Mouse (Mus musculus) thymus, postnatal 4 days (tissue): ENCODE results near the gene Xrra1.

Experiments used
- DNase-seq: peaks from one replicate; pipeline ENCODE4 v3.0.0; 2021

Xrra1 gene

GRCm38 (mm10) chr7:99858813-99859585, at the start of gene Xrra1:
Xrra1 (plus strand) TSS chr7:99859116.
- peak; percentile 93 for DNase-seq

DNA sequence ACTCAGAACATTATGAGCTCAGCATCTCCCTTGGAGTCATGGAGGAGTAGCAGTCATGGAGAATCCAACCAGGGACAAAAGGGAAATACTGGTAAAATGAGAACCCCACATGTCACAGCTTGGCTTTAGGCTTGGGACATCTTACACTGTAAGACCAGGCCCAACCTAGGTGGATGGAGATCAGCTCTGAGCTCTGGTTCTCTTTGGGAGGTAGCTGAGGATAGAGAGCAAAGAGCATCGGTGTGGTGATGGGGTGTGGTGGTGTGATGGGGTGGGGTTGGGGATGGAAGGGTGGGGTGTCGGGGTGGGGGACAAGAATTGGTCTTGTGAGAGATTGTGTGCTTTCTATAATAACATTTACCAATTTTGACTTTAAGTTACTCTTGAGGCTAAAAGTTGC, 48.1 kb upstream of the Xrra1 start:
- DNase-seq = no peak

- DNase-seq = no peak
Measured at GRCm38 (mm10) chr7:99811661-99812060, 47.3 kb upstream of the Xrra1 start.

- peak; percentile 84 for DNase-seq
Measured at GRCm38 (mm10) chr7:99813394-99813793, 45.5 kb upstream of the Xrra1 start.

- DNase-seq = peak; percentile 70
Measured at GRCm38 (mm10) chr7:99818181-99818725, 40.7 kb upstream of the Xrra1 start.

DNA sequence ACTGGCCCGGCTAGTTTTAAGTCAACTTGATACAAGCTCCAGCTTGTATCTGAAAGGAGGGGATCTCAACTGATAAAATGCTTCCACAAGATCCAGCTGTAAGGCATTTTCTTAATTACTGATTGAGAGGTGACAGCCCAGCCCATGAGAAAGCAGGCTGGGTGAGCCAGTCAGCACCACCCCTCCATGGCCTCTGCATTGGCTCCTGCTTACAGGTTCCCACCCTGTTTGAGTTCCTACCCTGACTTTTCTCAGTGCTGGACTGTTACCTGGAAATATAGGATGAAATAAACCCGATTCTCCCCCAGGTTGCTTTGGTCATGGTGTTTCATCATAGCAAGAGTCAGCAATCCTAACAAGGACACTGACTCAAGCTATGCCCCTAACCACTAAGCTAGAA, 37.0 kb upstream of the Xrra1 start:
- no peak for DNase-seq

DNA sequence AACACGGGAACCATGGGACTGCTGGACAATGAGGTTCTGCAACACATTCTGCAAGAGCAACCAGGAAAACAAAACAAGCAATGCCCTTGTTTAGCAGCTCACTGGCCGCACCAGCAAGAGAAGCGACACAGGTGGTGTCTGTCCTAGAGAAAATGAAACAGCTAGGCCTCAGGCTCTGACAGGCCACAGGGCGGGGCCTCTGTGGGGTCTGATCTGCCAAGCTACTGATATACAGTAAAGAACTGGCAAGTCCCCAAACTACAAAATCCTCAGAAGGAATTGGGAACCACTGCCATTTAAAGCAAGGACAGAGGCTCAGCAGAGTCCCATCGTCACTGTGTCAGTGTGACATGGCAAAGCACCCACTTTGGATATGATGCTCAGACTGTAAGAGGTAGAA, 36.5 kb upstream of the Xrra1 start:
- peak; percentile 62 for DNase-seq

- DNase-seq = peak; percentile 45
Measured at GRCm38 (mm10) chr7:99823045-99823663, 35.8 kb upstream of the Xrra1 start.

- DNase-seq = peak; percentile 60
Measured at GRCm38 (mm10) chr7:99824649-99825483, 34.0 kb upstream of the Xrra1 start.

DNA sequence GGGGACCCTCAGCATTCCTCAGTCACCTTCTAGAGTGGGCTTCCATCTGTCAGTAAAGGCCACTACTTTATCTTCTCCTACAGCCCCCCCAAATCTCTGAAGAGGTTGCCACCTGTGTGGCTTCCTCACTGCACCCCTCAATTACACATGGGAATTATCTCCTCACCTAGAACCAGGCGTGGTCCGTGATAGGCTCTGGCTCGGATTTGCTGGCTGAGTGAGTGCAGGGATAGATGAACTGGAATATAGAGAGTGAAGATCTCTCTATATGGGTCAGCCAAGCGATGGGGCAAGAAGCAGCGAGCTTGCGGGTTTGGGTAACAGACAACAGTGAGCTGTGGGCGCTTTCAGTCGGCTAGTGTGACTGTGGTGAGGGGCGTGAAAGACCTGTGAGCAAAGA, 33.4 kb upstream of the Xrra1 start:
- DNase-seq = no peak

DNA sequence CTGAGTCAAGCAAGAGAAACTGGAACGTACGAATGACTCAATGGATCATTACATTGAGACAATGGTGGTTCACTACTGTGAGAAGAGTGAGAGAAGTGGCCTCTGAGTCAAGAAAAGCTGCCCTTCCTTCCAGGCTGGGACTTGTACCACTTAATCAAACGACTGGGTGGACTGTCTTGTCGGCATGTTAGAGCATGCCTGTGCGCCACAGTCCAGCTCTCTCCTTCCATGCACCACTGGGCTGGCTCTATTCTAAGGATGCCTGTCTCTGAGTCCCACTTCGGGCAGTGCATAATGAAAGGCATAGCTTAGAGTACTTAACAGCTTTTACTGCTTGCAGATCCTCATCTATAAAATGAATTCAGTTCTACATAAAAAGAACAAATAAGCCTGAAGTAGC, 32.8 kb upstream of the Xrra1 start:
- no peak for DNase-seq

- DNase-seq = peak; percentile 99
Measured at GRCm38 (mm10) chr7:99828083-99828570, 30.8 kb upstream of the Xrra1 start, which contains the start of gene Neu3. Neu3 (minus strand) TSS chr7:99828417.

GRCm38 (mm10) chr7:99833115-99833845, 25.6 kb upstream of the Xrra1 start:
- DNase-seq = no peak

- DNase-seq = no peak
Measured at GRCm38 (mm10) chr7:99833846-99834222, 25.1 kb upstream of the Xrra1 start.

DNA sequence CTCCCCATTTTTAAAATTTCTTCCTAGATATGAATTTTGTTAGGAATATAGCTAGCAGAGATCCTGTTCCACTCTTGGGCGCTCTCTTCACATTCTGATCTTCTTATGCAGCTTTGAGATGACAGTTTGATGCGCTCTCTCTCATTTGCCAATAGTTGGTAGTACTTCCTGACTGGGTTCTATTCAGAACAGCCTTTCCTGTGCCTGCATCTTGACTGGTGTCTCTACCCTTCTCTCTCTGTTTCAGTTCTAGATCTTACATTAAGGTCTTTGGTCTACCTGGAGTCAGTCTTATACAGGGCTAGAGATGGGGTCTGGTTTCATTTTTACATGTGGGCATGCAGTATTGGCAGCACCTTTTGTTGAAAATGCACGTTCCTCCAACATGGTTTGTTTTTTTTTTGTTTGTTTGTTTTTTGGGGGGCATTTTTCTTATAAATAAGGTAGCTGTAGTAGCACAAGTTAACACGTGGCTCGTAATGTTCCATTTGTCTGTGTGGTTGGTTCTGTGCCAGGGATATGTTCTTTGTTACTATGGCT, 24.5 kb upstream of the Xrra1 start:
- DNase-seq = no peak

- no peak for DNase-seq
Measured at GRCm38 (mm10) chr7:99836781-99837180, 22.1 kb upstream of the Xrra1 start.

DNA sequence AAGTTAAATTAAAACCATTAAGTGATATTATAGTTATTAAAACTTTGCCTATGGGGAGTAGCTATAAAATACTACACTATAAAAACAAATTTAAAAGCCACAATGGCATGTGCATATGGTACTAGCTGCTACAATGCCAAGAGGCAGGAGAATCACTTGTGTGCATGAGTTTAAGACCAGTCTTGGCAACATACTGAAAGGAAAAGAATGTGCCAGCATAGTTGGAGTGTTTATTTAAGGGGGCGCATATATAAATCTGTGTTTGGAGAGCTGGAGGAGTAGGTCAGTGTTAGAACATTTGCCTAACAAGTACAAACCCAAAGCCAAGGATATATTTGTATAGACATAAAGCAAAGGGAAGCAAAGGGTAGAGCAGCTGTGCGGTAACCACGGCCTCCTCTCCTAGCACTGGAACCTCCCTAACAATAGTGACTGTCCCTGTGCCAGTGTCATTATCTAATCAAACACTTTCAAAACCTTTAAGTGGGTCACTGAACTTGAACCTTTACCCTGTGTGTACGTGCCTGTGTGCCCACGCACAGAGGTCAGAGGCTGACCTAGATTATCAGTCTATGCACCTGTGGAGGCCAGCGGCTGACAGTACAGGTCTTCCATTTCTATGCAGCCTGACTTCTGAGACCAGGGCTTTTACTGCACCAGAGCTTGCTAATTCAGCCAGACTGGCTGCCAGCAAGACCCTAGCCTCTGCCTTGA, 21.4 kb upstream of the Xrra1 start:
- DNase-seq = no peak

DNA sequence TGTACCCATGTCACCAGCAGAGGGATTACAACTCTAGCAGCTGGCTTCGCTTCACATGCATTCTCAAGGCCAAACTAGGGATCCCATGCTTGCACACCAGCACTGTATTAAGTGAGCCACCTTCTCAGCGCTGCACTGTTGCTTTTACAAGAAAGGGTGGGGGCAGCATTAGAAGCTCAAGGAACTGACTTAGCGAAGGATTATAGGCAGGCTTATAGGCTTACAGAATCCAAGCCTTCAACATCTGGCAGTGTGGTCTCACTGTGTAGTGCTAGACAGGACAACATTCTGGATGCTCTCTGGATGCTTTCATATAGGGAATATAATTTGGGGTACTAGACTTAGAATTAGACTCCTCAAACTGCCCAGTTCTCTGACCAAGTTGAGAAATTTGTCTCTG, 20.7 kb upstream of the Xrra1 start:
- no peak for DNase-seq

GRCm38 (mm10) chr7:99845533-99846236, 13.2 kb upstream of the Xrra1 start:
- no peak for DNase-seq

GRCm38 (mm10) chr7:99850534-99850933, 8.4 kb upstream of the Xrra1 start:
- DNase-seq = no peak

DNA sequence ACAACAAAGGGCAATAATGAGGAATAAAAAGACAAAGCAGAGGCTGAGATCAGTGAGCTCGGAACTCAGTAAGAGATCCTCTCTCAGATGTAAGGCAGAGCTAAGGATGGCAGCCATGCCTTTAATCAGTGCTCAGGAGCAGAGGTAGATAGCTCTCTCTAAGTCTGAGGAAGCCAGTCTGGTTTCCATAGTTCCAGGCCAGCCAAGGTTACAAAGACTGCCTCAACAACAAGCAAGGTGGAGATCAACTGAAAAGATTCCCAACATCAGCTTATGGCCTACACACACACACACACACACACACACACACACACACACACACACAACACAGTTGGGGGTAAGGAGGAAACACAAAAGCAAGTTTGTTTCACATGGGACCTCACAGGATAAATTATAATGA, 7.8 kb upstream of the Xrra1 start:
- no peak for DNase-seq
